Mouse (Mus musculus) monocyte, adult 2 months (primary cell): ENCODE results near the gene Wnk4.
"Not testable (repeated sequence)": the region's sequence is repeated elsewhere in the genome, so short reads cannot be mapped to it uniquely, and the experiment has no call there.

Experiments
- DNase-seq, 2 experiments: peaks; one replicate each; pipeline ENCODE4 v3.0.0; 2022; ENCODE audit warnings: low spot score in 2 of 2, low read depth in 1 of 2

Wnk4 gene

GRCm38 (mm10) chr11:101315082-101315650 is 54.8 kb downstream of the Wnk4 start:
- DNase-seq, result no peak

- DNase-seq, result peak; percentile 76 to 90
Measured at GRCm38 (mm10) chr11:101315665-101316500, 55.5 kb downstream of the Wnk4 start, which contains the start of gene Psme3. TSS of gene Psme3 (plus strand) at chr11:101316213.

GRCm38 (mm10) chr11:101316501-101316917 is 56.1 kb downstream of the Wnk4 start:
- peak in 1 of 2 experiments; percentile 17 for DNase-seq

- DNase-seq, result no peak
Measured at GRCm38 (mm10) chr11:101323609-101324008, 63.2 kb downstream of the Wnk4 start.

- DNase-seq, result no peak
Measured at GRCm38 (mm10) chr11:101324763-101325162, 64.4 kb downstream of the Wnk4 start, which contains the start of gene Aoc2. TSS of gene Aoc2 (plus strand) at chr11:101325063.

- not testable (repeated sequence) for DNase-seq
Measured at GRCm38 (mm10) chr11:101325201-101325600, 64.8 kb downstream of the Wnk4 start.

- no peak for DNase-seq
Measured at GRCm38 (mm10) chr11:101326147-101326546, 65.8 kb downstream of the Wnk4 start.
